Mouse (Mus musculus): ENCODE results near the gene Clpx.
"Not testable (repeated sequence)": the region's sequence is repeated elsewhere in the genome, so short reads cannot be mapped to it uniquely, and the experiment has no call there.

The Clpx gene

GRCm38 (mm10) chr9:65289988-65290387 lies 4.1 kb upstream of the Clpx start:
- CTCF ChIA-PET, result no interaction called here

GRCm38 (mm10) chr9:65292421-65292820 lies 1.6 kb upstream of the Clpx start:
- CTCF ChIA-PET, result no interaction called here

- CTCF ChIA-PET, result no interaction called here
These were observed 941 bp upstream of the Clpx start for GRCm38 (mm10) chr9:65293119-65293518.

- CTCF ChIA-PET, result no interaction called here
These were observed 484 bp upstream of the Clpx start for GRCm38 (mm10) chr9:65293580-65293972.

- CTCF ChIA-PET, result no interaction called here
These were observed 787 bp downstream of the Clpx start for GRCm38 (mm10) chr9:65294716-65295378.

GRCm38 (mm10) chr9:65297056-65297455 lies 3.0 kb downstream of the Clpx start:
- CTCF ChIA-PET, result no interaction called here

- CTCF ChIA-PET, result interaction anchor here (0.8 kb wide), 1 partner anchor 103 kb away, joined by 3 read pairs; no protein-coding TSS in a partner anchor
These were observed 4.7 kb downstream of the Clpx start for GRCm38 (mm10) chr9:65298761-65299160.

- CTCF ChIA-PET, result interaction anchor here (0.6 to 0.8 kb wide), 2 partner anchors 19 to 103 kb away, joined by 3 read pairs; no protein-coding TSS in a partner anchor
These were observed 5.6 kb downstream of the Clpx start for GRCm38 (mm10) chr9:65299650-65300049.

- CTCF ChIA-PET, result interaction anchor here (0.6 kb wide), 1 partner anchor 8 kb away, joined by 4 read pairs; no protein-coding TSS in a partner anchor
These were observed 8.4 kb downstream of the Clpx start for GRCm38 (mm10) chr9:65302327-65302983.

GRCm38 (mm10) chr9:65303586-65303985 lies 9.5 kb downstream of the Clpx start:
- CTCF ChIA-PET, result no interaction called here

GRCm38 (mm10) chr9:65304300-65304699 lies 10.2 kb downstream of the Clpx start:
- CTCF ChIA-PET, result no interaction called here

- CTCF ChIA-PET, result no interaction called here
These were observed 12.6 kb downstream of the Clpx start for GRCm38 (mm10) chr9:65306672-65307071.

GRCm38 (mm10) chr9:65308011-65308410 lies 14.0 kb downstream of the Clpx start:
- CTCF ChIA-PET, result no interaction called here

- CTCF ChIA-PET, result interaction anchor here (0.6 to 0.8 kb wide), 4 partner anchors 178 to 986 kb away, joined by 3 to 5 read pairs (median 3); no protein-coding TSS in a partner anchor
These were observed 18.8 kb downstream of the Clpx start for GRCm38 (mm10) chr9:65312669-65313357.

GRCm38 (mm10) chr9:65313846-65314245 lies 19.8 kb downstream of the Clpx start:
- CTCF ChIA-PET, result no interaction called here

- CTCF ChIA-PET, result no interaction called here
These were observed 28.3 kb downstream of the Clpx start for GRCm38 (mm10) chr9:65322255-65322900.

- CTCF ChIA-PET, result no interaction called here
These were observed 31.9 kb downstream of the Clpx start for GRCm38 (mm10) chr9:65325971-65326370.

- CTCF ChIA-PET, result no interaction called here
These were observed 33.3 kb downstream of the Clpx start for GRCm38 (mm10) chr9:65327371-65327770.

- CTCF ChIA-PET, result no interaction called here
These were observed 39.9 kb downstream of the Clpx start for GRCm38 (mm10) chr9:65333958-65334357.

- CTCF ChIA-PET, result interaction anchor here (0.6 kb wide), 1 partner anchor 43 kb away, joined by 5 read pairs; no protein-coding TSS in a partner anchor
These were observed 45.1 kb downstream of the Clpx start for GRCm38 (mm10) chr9:65339146-65339545.

- CTCF ChIA-PET, result no interaction called here
These were observed 46.4 kb downstream of the Clpx start for GRCm38 (mm10) chr9:65340414-65340813.

- CTCF ChIA-PET, result not testable (repeated sequence)
These were observed 51.4 kb downstream of the Clpx start for GRCm38 (mm10) chr9:65345439-65345838.
